Mouse (Mus musculus): ENCODE measurements around the gene Shisal2a. TPM values are rescaled to one million over a fixed set of nuclear protein-coding genes. Genes with fewer than 3 reads are reported as not detected.

Shisal2a gene
- polyA plus RNA-seq, 1 experiment from 2014 or later: 2.4 TPM

GRCm38 (mm10) chr4:108400395-108400794 is 17.2 kb upstream of the Shisal2a start:
- H3K36me3 ChIP-seq: peaks cover 6% of the 10 kb centered on the region; the same call in 1 of the 2 replicates
- H3K27me3 ChIP-seq (ENCODE audit: insufficient read depth, poor library complexity, severe bottlenecking): no peaks in the 10 kb centered on the region
- DNase-seq (ENCODE audit: low spot score): no peak
- no peaks in the 10 kb centered on the region for H3K9me3 ChIP-seq
- no peak overlapping the region for H3K4me3 ChIP-seq
- 93% methylated on average over 10 of the region's 10 CpGs for WGBS
- H3K27ac ChIP-seq: no peak overlapping the region
- H3K4me1 ChIP-seq (replicated peaks): no peaks in the 10 kb centered on the region

DNA sequence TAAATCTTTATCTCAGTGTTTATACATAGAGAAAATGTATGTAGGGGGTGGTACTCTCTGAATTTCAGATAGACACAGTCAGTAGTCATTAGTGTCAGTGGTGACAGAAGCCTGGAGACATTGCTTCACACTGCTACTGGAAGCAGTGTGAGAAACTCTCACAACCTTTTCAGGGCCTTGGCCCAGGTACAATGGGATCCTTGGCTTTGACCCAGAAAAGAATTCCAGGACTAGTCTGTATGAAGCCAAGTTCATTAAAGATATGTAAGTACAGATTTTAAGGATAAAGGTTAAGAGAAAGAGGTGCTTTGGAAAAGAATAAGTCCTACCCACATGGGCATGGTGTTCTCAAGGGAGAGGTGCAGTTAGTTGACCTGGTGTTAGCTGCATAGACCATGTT is 11.1 kb upstream of the Shisal2a start:
- H3K4me3 ChIP-seq: no peak overlapping the region
- 0 out of 2 replicates have a peak, but pooled peaks cover 5% of the 10 kb centered on the region for H3K27me3 ChIP-seq (ENCODE audit: insufficient read depth, poor library complexity, severe bottlenecking)
- no peaks in the 10 kb centered on the region for H3K4me1 ChIP-seq (replicated peaks)

GRCm38 (mm10) chr4:108392558-108392957 is 9.4 kb upstream of the Shisal2a start:
- H3K27me3 ChIP-seq (ENCODE audit: insufficient read depth, poor library complexity, severe bottlenecking): 0 out of 2 replicates have a peak, but pooled peaks cover 5% of the 10 kb centered on the region
- WGBS: 84% methylated on average over 2 of the region's 2 CpGs
- no peak for DNase-seq (ENCODE audit: low spot score)
- H3K36me3 ChIP-seq: no peaks in the 10 kb centered on the region
- H3K9me3 ChIP-seq: peaks cover 5% of the 10 kb centered on the region; the same call in 1 of the 2 replicates
- no peak overlapping the region for H3K4me3 ChIP-seq
- peaks cover 14% of the 10 kb centered on the region for H3K4me1 ChIP-seq (replicated peaks)
- no peak overlapping the region for H3K27ac ChIP-seq

More for the DNA sequence above, 11.1 kb upstream of the Shisal2a start:
- no peak for DNase-seq (ENCODE audit: low spot score)
- Histone ChIP-seq H3K36me3 (no peaks in the 10 kb centered on the region), H3K9me3 (peaks cover 5% of the 10 kb centered on the region; the same call in 1 of the 2 replicates), H3K27ac (no peak overlapping the region)

DNA sequence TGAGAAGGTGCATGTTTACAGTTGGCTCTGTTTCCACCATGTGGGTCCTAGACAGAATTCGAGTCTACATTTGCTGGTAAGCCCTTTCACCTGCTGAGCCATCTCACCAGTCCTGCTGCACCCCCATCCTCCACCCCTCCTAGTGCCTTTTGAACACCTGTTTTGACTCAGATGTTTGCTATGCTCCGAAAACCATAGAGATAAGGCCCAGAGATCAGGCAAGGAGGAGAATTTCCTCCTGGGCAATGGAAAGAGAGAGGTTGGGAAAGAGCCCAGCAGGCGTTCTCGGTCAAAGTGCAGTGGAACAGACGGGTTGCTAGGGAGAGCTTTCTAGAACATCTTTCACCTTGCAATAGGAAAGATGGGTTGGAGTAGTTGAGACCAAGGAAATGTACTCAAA is 8.0 kb upstream of the Shisal2a start:
- WGBS: 75% methylated on average over 5 of the region's 5 CpGs

GRCm38 (mm10) chr4:108388741-108389140 is 5.6 kb upstream of the Shisal2a start:
- Histone ChIP-seq H3K9me3 (no peaks in the 10 kb centered on the region), H3K36me3 (no peaks in the 10 kb centered on the region), H3K4me1 (replicated peaks) (peaks cover 27% of the 10 kb centered on the region), H3K4me3 (no peak overlapping the region), H3K27ac (no peak overlapping the region), H3K27me3 (ENCODE audit: insufficient read depth, poor library complexity, severe bottlenecking) (peaks cover 24% of the 10 kb centered on the region)
- no peak for DNase-seq (ENCODE audit: low spot score)
- 83% methylated on average over 3 of the region's 3 CpGs for WGBS

More for the DNA sequence above, 8.0 kb upstream of the Shisal2a start:
- Histone ChIP-seq H3K36me3 (no peaks in the 10 kb centered on the region), H3K9me3 (peaks cover 5% of the 10 kb centered on the region; the same call in 1 of the 2 replicates), H3K4me1 (replicated peaks) (peaks cover 22% of the 10 kb centered on the region), H3K4me3 (no peak overlapping the region), H3K27me3 (ENCODE audit: insufficient read depth, poor library complexity, severe bottlenecking) (0 out of 2 replicates have a peak, but pooled peaks cover 5% of the 10 kb centered on the region), H3K27ac (no peak overlapping the region)
- no peak for DNase-seq (ENCODE audit: low spot score)

GRCm38 (mm10) chr4:108387681-108388253 is 4.6 kb upstream of the Shisal2a start:
- H3K36me3 ChIP-seq: no peaks in the 10 kb centered on the region
- peak; percentile 75 for DNase-seq (ENCODE audit: low spot score)
- H3K27me3 ChIP-seq (ENCODE audit: insufficient read depth, poor library complexity, severe bottlenecking): peaks cover 34% of the 10 kb centered on the region
- peak overlapping the region; percentile 45 for H3K4me3 ChIP-seq
- H3K9me3 ChIP-seq: no peaks in the 10 kb centered on the region
- H3K4me1 ChIP-seq (replicated peaks): peaks cover 36% of the 10 kb centered on the region
- H3K27ac ChIP-seq: peak overlapping the region; percentile 90
- WGBS: 7% methylated on average over 18 of the region's 18 CpGs

GRCm38 (mm10) chr4:108387106-108387505 is 4.0 kb upstream of the Shisal2a start:
- Histone ChIP-seq H3K4me3 (peak overlapping the region; percentile 45), H3K9me3 (no peaks in the 10 kb centered on the region), H3K36me3 (no peaks in the 10 kb centered on the region), H3K27me3 (ENCODE audit: insufficient read depth, poor library complexity, severe bottlenecking) (peaks cover 40% of the 10 kb centered on the region), H3K27ac (peak overlapping the region; percentile 90), H3K4me1 (replicated peaks) (peaks cover 36% of the 10 kb centered on the region)
- 40% methylated on average over 4 of the region's 4 CpGs for WGBS
- peak; percentile 32 for DNase-seq (ENCODE audit: low spot score)

DNA sequence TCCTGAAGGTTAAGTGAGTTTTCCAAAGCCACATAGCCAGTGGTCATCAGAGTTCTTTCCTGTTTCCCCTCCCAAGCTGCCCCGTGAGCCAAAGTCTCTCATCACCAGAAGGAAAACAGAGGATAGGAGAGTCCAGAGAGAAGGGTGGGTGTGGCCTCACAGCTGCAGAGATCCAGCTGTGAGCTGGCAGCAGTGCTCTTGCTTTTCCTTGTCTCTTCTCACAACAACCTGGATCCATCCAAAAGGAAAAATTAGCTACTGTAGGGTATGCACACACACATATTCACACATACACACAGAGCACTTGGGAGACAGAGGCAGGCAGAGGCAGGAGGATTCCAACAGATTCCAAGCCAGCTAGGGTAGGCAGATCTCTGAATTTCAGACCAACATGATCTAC is 2.9 kb upstream of the Shisal2a start:
- peaks cover 36% of the 10 kb centered on the region for H3K4me1 ChIP-seq (replicated peaks)
- no peak overlapping the region for H3K27ac ChIP-seq
- H3K36me3 ChIP-seq: no peaks in the 10 kb centered on the region
- H3K9me3 ChIP-seq: no peaks in the 10 kb centered on the region
- no peak overlapping the region for H3K4me3 ChIP-seq
- WGBS: 24% methylated on average over 1 of the region's 1 CpGs
- peaks cover 51% of the 10 kb centered on the region for H3K27me3 ChIP-seq (ENCODE audit: insufficient read depth, poor library complexity, severe bottlenecking)
- no peak for DNase-seq (ENCODE audit: low spot score)

- Histone ChIP-seq H3K4me1 (replicated peaks) (peaks cover 31% of the 10 kb centered on the region), H3K27ac (peak overlapping the region; percentile 53; the same call in 1 of the 2 replicates), H3K36me3 (no peaks in the 10 kb centered on the region), H3K9me3 (no peaks in the 10 kb centered on the region), H3K4me3 (no peak overlapping the region), H3K27me3 (ENCODE audit: insufficient read depth, poor library complexity, severe bottlenecking) (peaks cover 43% of the 10 kb centered on the region)
- WGBS: 21% methylated on average over 1 of the region's 1 CpGs
- no peak for DNase-seq (ENCODE audit: low spot score)
These were observed 3.0 kb downstream of the Shisal2a start for GRCm38 (mm10) chr4:108380146-108380545.

GRCm38 (mm10) chr4:108379476-108379875 is 3.7 kb downstream of the Shisal2a start:
- peaks cover 36% of the 10 kb centered on the region for H3K27me3 ChIP-seq (ENCODE audit: insufficient read depth, poor library complexity, severe bottlenecking)
- peaks cover 31% of the 10 kb centered on the region for H3K4me1 ChIP-seq (replicated peaks)
- no peak overlapping the region for H3K4me3 ChIP-seq
- WGBS: 78% methylated on average over 3 of the region's 3 CpGs
- H3K36me3 ChIP-seq: no peaks in the 10 kb centered on the region
- DNase-seq (ENCODE audit: low spot score): no peak
- H3K9me3 ChIP-seq: no peaks in the 10 kb centered on the region
- peak overlapping the region; percentile 53; the same call in 1 of the 2 replicates for H3K27ac ChIP-seq

DNA sequence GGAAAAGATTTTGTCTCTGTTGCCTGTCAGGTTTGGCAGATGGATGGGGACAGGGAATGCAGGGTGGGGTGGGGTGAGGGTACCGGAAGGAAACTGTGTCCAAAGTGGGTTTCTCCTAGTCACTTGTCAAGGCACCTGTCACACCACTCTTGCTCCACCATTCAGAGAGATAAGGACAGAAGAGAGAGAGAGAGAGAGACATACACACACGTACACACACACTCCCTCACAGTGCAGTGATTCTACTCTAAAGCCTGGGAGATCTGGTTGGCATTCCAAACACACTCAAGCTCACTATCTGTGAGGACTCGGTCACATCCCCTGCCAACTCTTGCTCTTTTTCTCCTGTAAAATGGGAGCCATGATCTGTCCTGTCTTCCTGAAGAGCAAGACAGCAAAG is 11.0 kb downstream of the Shisal2a start:
- no peak for DNase-seq (ENCODE audit: low spot score)
- Histone ChIP-seq H3K4me3 (no peak overlapping the region), H3K9me3 (no peaks in the 10 kb centered on the region), H3K27ac (no peak overlapping the region), H3K4me1 (replicated peaks) (peaks cover 13% of the 10 kb centered on the region), H3K36me3 (no peaks in the 10 kb centered on the region), H3K27me3 (ENCODE audit: insufficient read depth, poor library complexity, severe bottlenecking) (no peaks in the 10 kb centered on the region)
- 85% methylated on average over 3 of the region's 3 CpGs for WGBS

DNA sequence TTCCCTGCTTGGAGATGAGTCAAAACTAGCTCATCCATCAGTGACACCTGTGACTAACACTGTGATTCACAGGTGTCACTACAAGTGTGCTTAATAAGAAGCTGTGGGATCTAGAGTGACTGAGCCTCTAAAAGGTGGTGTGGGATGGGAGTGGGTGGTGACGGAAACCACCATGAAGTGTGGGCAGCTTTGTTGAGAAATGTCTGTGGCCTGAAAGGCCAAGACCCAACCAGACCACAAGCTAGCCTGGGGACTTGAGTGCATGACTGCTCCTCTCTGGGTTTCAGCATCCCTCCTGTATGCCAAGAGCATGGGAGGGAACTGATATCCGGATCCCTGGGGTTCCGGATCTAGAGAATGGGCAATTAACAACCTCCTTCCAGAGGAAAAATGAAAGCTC is 11.7 kb downstream of the Shisal2a start:
- 85% methylated on average over 3 of the region's 3 CpGs for WGBS
- no peak overlapping the region for H3K27ac ChIP-seq
- H3K36me3 ChIP-seq: no peaks in the 10 kb centered on the region
- H3K9me3 ChIP-seq: no peaks in the 10 kb centered on the region
- H3K4me3 ChIP-seq: no peak overlapping the region
- peaks cover 13% of the 10 kb centered on the region for H3K4me1 ChIP-seq (replicated peaks)
- no peak for DNase-seq (ENCODE audit: low spot score)
- no peaks in the 10 kb centered on the region for H3K27me3 ChIP-seq (ENCODE audit: insufficient read depth, poor library complexity, severe bottlenecking)

DNA sequence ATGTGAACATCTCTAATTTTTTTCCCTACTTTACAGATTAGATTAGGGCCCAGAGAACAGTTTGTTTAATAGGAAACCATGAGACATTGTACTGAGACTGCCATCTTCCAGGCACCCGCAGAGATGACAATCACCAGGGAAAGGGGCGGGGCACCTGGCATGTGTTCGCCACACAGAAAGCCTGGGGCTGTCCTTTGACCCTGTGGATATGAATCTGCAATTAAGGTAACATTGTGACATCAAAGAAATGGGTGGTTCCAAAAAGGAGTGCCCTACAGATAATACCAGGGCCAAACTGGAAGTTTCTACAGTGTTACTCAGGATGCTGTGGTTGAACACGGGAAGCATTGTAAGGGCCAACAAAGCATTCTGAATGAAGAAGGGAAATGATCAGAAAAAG is 12.7 kb downstream of the Shisal2a start:
- Histone ChIP-seq H3K27me3 (ENCODE audit: insufficient read depth, poor library complexity, severe bottlenecking) (no peaks in the 10 kb centered on the region), H3K4me1 (replicated peaks) (peaks cover 13% of the 10 kb centered on the region)
- 64% methylated on average over 4 of the region's 4 CpGs for WGBS

More for the DNA sequence above, 12.7 kb downstream of the Shisal2a start:
- Histone ChIP-seq H3K9me3 (no peaks in the 10 kb centered on the region), H3K27ac (no peak overlapping the region), H3K36me3 (no peaks in the 10 kb centered on the region), H3K4me3 (no peak overlapping the region)
- no peak for DNase-seq (ENCODE audit: low spot score)
